Mouse (Mus musculus): ENCODE results near the gene Gm20479.

Gene Gm20479

DNA sequence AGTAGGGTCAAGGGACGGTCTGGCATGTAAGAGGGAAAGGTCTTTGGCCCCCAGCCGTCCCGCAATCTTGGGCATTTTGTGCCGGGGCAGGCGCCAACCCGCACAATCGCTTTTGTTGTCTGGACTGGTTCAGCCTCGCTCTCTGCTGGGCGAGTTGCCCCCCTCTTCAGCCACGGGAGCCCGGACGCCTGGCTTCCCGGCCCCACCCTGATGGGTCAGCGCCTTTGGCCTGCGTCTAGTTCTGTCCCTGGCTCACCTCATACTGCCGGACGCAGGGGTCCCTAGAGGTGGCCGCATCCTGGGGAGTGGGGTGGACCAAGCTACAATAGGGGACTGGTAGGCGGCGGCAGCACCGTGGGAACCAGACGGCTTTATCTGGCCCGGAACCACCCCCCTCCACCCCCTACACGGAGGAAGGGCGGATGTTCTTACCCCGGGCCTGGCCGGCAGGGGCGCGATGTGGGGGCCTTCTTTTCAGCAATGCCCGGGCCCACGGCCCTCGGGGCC, 22.8 kb downstream of the Gm20479 start:
- no peak for DNase-seq (ENCODE audit: low read depth, low spot score)

GRCm38 (mm10) chr7:27333316-27333941, 23.8 kb downstream of the Gm20479 start:
- DNase-seq (ENCODE audit: low read depth, low spot score), result no peak

GRCm38 (mm10) chr7:27332353-27333199, 24.6 kb downstream of the Gm20479 start:
- DNase-seq (ENCODE audit: low read depth, low spot score), result peak; percentile 81

DNA sequence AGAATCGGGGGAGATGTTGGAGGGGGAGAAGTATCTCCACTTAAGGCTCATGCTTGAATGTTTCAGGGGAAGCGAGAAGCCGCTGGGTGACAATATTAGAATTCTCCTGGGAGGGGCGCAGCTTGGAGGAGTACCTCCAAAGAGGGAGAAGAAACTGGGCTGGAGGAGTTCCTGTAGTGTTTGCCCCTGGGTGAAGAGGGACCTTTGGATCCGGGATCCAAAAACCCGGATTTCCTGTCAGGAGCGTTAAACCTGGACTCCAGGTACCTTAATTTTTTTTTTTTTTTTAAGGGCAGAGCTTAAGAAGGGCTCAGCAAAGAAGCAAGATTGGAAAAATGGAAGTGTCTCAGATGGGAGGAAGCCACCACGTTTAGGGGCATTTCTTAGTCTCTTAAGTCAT, 25.4 kb downstream of the Gm20479 start:
- no peak for DNase-seq (ENCODE audit: low read depth, low spot score)

GRCm38 (mm10) chr7:27331541-27331851, 25.7 kb downstream of the Gm20479 start:
- no peak for DNase-seq (ENCODE audit: low read depth, low spot score)

GRCm38 (mm10) chr7:27330709-27331540, 26.3 kb downstream of the Gm20479 start:
- peak; percentile 78 for DNase-seq (ENCODE audit: low read depth, low spot score)

GRCm38 (mm10) chr7:27329981-27330380, 27.2 kb downstream of the Gm20479 start:
- DNase-seq (ENCODE audit: low read depth, low spot score), result no peak

- DNase-seq (ENCODE audit: low read depth, low spot score), result peak; percentile 81
Measured at GRCm38 (mm10) chr7:27329326-27329947, 27.8 kb downstream of the Gm20479 start.

GRCm38 (mm10) chr7:27328648-27329047, 28.6 kb downstream of the Gm20479 start:
- no peak for DNase-seq (ENCODE audit: low read depth, low spot score)

GRCm38 (mm10) chr7:27328161-27328560, 29.1 kb downstream of the Gm20479 start:
- no peak for DNase-seq (ENCODE audit: low read depth, low spot score)

DNA sequence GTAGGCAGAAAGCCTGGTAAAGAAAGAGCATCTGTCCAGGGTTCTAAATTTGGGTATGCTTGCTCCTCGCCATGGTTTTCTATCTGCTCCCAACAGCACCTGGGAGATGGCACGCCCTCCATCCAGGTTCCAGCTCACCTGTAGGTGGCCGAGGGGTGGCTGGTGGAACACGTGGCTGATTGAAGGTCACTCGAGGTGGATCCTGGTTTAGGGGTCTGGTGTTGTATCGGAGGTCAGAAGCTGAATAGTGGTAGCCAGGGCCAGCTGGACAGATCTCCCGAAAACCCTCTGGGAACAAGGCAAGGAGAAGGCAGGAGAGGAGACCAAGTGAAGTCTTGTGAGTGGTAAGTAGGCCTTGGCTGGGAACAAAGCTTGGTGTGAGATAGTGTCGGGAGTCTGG, 29.7 kb downstream of the Gm20479 start:
- no peak for DNase-seq (ENCODE audit: low read depth, low spot score)

- no peak for DNase-seq (ENCODE audit: low read depth, low spot score)
Measured at GRCm38 (mm10) chr7:27326101-27326880, 30.9 kb downstream of the Gm20479 start.

- peak; percentile 57 for DNase-seq (ENCODE audit: low read depth, low spot score)
Measured at GRCm38 (mm10) chr7:27325697-27326096, 31.5 kb downstream of the Gm20479 start.

DNA sequence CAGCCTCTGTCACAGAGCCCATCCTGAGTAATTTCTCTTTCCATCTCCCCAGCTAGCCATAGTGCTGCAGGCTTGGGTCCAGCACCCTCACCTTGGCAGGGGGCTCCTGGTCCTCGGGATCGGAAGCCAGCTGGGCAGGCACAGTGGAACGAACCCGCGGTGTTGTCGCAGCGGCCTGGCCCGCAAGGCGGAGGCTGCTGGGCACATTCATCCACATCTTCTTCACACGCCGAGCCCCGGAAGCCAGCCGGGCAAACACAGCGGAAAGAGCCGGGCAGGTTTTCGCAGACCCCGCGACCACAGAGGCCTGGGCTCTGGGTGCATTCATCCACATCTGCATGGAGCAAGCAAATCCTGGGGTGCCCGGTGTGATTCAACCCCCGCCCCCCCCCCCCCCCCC, 32.3 kb downstream of the Gm20479 start:
- no peak for DNase-seq (ENCODE audit: low read depth, low spot score)

DNA sequence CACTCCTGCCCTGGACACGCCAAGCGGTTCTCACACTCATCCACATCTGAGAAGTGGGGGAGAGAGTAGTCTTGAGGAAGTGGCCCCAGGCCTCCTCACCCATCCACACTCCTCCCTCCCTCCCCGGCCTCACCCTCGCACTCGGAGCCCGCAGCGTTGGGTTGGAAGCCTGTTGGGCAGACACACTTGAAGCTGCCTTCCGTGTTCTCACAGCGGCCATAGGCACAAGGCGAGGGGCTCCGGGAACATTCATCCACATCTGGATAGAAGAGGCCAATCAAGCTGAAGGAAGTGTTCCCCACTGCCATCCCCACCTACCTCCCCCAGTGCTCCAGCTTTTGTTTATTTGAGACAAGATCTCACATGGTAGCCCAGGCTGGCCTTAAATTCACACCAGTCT, 33.1 kb downstream of the Gm20479 start:
- no peak for DNase-seq (ENCODE audit: low read depth, low spot score)

GRCm38 (mm10) chr7:27323001-27323400, 34.2 kb downstream of the Gm20479 start:
- DNase-seq (ENCODE audit: low read depth, low spot score), result no peak

DNA sequence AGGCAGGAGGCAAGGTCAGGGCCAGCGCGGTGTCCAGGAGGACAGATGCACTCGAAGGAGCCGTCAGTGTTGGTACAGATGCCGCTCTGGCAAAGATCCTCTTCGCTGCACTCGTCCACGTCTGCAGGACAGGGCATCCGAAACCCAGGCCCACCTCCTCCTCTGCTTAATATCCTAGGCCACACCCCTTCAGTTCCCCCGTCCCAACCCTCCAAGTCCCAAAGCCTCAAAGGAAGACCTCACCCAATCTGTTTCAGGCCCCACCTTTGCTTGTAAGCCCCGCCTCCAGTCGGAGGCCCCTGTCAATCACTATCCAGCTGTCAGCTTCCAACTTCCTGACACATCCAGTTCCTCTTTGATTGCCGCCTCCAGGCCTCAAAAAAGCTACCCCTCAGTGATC, 34.9 kb downstream of the Gm20479 start:
- no peak for DNase-seq (ENCODE audit: low read depth, low spot score)

DNA sequence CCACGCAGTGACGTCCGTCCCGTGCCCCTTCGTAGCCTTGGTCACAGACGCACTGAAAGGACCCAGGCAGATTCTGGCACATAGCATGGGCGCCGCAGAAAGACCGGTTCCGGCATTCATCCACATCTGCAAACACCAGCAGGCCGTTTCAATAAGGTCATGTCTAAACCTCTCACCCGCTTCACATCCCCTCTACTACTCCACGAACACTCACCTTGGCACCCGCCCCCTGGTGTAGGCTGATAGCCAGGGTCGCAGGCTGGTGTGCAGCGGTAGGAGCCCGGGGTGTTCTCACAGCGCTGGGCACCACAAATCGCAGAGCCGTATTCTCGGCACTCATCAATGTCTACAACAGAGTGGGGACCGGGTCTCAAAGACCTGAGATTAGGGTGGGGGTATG, 37.8 kb downstream of the Gm20479 start:
- DNase-seq (ENCODE audit: low read depth, low spot score), result no peak

DNA sequence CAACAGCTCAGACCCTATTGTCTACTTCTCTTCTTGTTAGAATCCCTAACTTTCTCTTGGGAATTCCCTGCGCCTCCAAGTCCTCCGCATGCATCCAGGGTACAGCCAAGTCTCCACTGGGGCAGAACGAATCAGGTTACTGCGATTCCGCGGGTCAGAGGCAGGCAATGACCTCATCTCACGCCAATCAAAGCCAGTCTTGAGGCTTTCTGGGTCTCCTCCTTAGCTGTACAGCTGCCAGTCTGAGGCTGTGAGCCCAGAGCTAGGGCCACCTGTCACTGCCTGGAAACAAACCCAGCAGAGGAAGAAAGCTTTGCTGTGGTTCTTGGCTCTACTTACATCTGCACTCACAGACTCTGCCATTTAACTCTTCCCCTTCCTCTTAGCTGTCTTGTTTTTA, 41.3 kb downstream of the Gm20479 start:
- no peak for DNase-seq (ENCODE audit: low read depth, low spot score)

GRCm38 (mm10) chr7:27314393-27314792, 42.8 kb downstream of the Gm20479 start:
- no peak for DNase-seq (ENCODE audit: low read depth, low spot score)
